Mouse (Mus musculus) embryonic facial prominence, embryonic 11.5 days (tissue): ENCODE measurements at regions not wholly inside any gene's neighbourhood (a gene's known extent, or its start where the extent isn't known, plus 50 kb on each side); places are given as distances from the start of the nearest gene placed in this dataset.

ENCODE experiments used
- ATAC-seq: fragments of 200-750 bp; cut with Nextera tagmentation; replicated peaks from 2 replicates; pipeline ENCODE4 v1.8.0; 2017; ENCODE audit warnings: low read depth; ENCODE audit not compliant: insufficient number of reproducible peaks, low FRiP score, low TSS enrichment
- DNase-seq: peaks from one replicate; pipeline ENCODE4 v3.0.0-alpha.2; 2015; ENCODE audit warnings: low spot score
- H3K27ac ChIP-seq: fragments of 300-500 bp; sonication (generic); replicated peaks from 2 replicates; pipeline ENCODE4 v1.5.1; 2014; ENCODE audit warnings: mild to moderate bottlenecking, low read depth, low read length, control low read depth
- H3K27me3 ChIP-seq: fragments of 300-500 bp; sonication (generic); 2 replicates; pipeline ENCODE4 v1.6.1; 2014; ENCODE audit warnings: mild to moderate bottlenecking, low read length, moderate library complexity, mixed read lengths; ENCODE audit not compliant: control insufficient read depth, insufficient read depth
- H3K36me3 ChIP-seq: fragments of 300-500 bp; sonication (generic); replicated peaks from 2 replicates; pipeline ENCODE4 v1.6.1; 2014; ENCODE audit warnings: low read depth, mild to moderate bottlenecking, low read length, moderate library complexity, mixed read lengths; ENCODE audit not compliant: control insufficient read depth, insufficient read depth
- H3K4me1 ChIP-seq: fragments of 300-500 bp; sonication (generic); 2 replicates; pipeline ENCODE4 v1.6.1; 2014; ENCODE audit warnings: low read length, mixed read lengths; ENCODE audit not compliant: control insufficient read depth, insufficient read depth
- H3K4me2 ChIP-seq: fragments of 300-500 bp; sonication (generic); 2 replicates; pipeline ENCODE4 v1.6.1; 2014; ENCODE audit warnings: low read depth, mild to moderate bottlenecking, control low read depth, low read length, moderate library complexity
- H3K4me3 ChIP-seq: fragments of 300-500 bp; sonication (generic); 2 replicates; pipeline ENCODE4 v1.5.1; 2014; ENCODE audit warnings: low read depth, low read length, control low read depth
- H3K9ac ChIP-seq: fragments of 300-500 bp; sonication (generic); replicated peaks from 2 replicates; pipeline ENCODE4 v1.6.1; 2014; ENCODE audit warnings: mild to moderate bottlenecking, control low read depth, low read length
- H3K9me3 ChIP-seq: fragments of 300-500 bp; sonication (generic); replicated peaks from 2 replicates; pipeline ENCODE4 v1.6.1; 2016; ENCODE audit warnings: mild to moderate bottlenecking, low read length, inconsistent platforms, mixed read lengths; ENCODE audit not compliant: control insufficient read depth
- WGBS: fragments of 180-500 bp; shearing (Covaris S2); extraction: QIAGEN DNeasy Blood & Tissue Kit; methylation state at CpG from one replicate; pipeline ENCODE4 v1.1.7; 2014; 5-methylcytosine and 5-hydroxymethylcytosine counted together

- Histone ChIP-seq H3K9me3 (no peaks in the 10 kb centered on the region), H3K4me1 (no peaks in the 10 kb centered on the region), H3K4me2 (no peak overlapping the region), H3K27ac (no peak overlapping the region), H3K27me3 (no peaks in the 10 kb centered on the region), H3K36me3 (no peaks in the 10 kb centered on the region), H3K4me3 (no peak overlapping the region), H3K9ac (no peak overlapping the region)
- 66% methylated on average over 4 of the region's 4 CpGs for WGBS
- DNase-seq (no peak), ATAC-seq (no peak)
Observed at GRCm38 (mm10) chr14:118366522-118366921, 99.8 kb downstream of the Gm9376 start.

DNA sequence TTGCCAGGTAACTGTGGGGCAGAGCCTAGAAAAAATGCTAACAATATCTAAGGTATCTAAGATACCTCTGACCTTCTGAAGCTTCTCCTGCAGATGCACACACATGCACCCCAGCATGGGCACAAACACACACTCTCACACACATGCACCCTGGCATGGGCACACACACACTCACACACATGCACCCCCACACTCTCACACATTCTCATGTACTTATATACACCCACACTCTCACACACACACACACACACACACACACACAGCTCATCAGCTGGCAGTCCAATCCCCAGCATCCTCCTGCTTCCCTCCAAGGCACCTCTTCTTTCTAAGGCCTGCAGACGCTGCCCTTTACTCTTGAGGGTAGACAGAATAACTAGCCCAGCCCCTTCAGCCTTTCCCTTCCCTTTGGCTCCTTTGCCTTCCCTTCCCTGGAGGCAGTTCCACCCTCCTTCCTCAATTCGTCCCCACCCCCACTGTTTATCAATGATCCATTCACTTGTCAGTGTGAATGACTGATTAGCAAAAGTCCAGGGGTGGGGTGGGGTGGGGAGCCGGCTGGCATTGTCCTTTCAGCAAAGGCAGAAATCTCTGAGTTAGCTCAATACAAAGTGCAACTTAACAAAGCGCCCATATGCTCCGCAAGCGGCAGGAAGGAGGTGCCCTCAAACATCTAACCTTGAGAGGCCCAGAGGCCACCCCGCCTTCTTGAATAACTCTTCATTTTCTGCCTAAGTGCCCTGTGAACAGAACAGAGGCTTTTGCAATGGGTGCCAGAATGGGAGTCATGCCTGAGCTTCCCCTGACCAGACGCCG, 102.1 kb downstream of the Gm9376 start:
- Histone ChIP-seq H3K9me3 (no peaks in the 10 kb centered on the region), H3K36me3 (no peaks in the 10 kb centered on the region), H3K27ac (no peak overlapping the region), H3K4me3 (no peak overlapping the region), H3K9ac (no peak overlapping the region), H3K27me3 (no peaks in the 10 kb centered on the region), H3K4me2 (no peak overlapping the region), H3K4me1 (no peaks in the 10 kb centered on the region)
- 22% methylated on average over 9 of the region's 9 CpGs for WGBS
- ATAC-seq (peak; percentile 68), DNase-seq (peak; percentile 31)

DNA sequence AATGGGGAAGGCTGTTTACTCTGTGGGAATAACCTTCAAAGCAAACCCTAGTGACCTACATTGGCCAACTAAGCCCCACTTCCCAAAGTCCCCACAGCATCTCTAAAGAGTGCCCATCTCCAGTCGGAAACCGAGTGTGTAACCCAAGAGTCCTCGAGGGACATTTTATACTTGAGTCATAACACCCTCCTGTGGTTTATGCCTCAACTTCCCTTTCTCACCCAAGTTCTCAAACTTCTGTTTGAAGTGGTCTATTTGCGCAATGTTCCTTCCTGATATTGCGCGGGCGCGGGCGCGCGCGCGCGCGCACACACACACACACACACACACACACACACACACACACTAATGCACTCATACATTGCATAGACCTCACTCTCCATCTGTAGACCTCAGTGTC, 104.6 kb downstream of the Gm9376 start:
- H3K9ac ChIP-seq = no peak overlapping the region
- 97% methylated on average over 15 of the region's 15 CpGs for WGBS
- ATAC-seq = no peak
- H3K4me1 ChIP-seq = no peaks in the 10 kb centered on the region
- no peak overlapping the region for H3K4me2 ChIP-seq
- H3K27me3 ChIP-seq = no peaks in the 10 kb centered on the region
- DNase-seq = no peak
- H3K4me3 ChIP-seq = no peak overlapping the region
- no peaks in the 10 kb centered on the region for H3K36me3 ChIP-seq
- no peak overlapping the region for H3K27ac ChIP-seq
- H3K9me3 ChIP-seq = no peaks in the 10 kb centered on the region

DNA sequence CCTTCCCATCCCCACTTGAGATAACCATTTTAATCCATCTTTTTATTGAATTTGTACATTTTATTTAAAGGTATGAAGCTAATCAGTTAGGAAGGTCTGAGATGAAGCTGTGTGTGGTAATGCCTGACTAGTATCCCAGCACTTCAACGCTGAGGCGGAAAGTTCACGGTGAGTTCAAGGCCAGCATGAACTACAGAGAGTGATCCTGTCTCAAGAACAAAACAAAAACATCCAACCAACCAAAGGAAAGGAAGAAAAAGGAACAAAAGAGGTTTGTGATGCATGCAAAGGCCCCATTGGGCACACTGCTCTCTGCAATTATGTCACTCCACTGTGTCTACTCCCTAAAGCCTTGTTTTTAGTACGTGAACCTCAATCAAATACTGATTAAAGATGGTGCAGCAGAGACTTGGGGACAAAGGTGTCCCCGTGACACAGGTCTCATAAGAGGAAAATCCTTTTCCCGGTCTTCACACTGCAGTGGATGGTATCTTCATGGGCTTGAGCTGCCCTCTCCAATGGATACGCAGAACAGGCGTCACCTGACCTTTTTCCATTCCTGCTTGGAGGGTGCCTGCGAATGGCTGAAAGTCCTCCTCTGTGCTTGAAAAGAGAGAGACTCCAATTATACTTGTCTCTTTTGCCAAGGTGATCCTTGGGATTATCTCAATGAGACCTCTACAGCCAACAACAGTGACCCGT, 108.2 kb downstream of the Gm9376 start:
- Histone ChIP-seq H3K4me2 (no peak overlapping the region), H3K4me3 (no peak overlapping the region), H3K36me3 (no peaks in the 10 kb centered on the region), H3K27ac (no peak overlapping the region), H3K4me1 (no peaks in the 10 kb centered on the region), H3K9ac (no peak overlapping the region), H3K27me3 (no peaks in the 10 kb centered on the region), H3K9me3 (no peaks in the 10 kb centered on the region)
- ATAC-seq (no peak), DNase-seq (no peak)
- WGBS = 92% methylated on average over 10 of the region's 10 CpGs

DNA sequence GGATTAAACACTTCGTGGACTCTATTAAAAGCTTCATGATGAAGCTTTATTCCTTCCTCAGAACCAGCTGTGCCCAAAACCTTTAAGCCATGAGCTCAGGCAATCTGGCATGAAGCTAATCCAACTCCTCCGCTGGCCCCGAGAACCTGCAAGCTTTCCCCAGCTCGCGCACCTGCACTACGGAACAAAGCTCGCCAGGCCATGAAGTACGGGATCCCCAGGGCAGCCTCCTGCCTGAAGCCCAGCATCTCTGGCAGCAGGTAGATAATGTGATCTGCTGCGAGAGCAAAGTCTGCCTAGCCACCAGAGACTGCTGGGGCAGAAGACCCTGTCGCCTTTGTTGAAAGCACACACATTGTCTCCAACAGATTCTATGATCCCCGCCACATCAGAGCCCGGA, 108.9 kb downstream of the Gm9376 start:
- H3K4me1 ChIP-seq = no peaks in the 10 kb centered on the region

DNA sequence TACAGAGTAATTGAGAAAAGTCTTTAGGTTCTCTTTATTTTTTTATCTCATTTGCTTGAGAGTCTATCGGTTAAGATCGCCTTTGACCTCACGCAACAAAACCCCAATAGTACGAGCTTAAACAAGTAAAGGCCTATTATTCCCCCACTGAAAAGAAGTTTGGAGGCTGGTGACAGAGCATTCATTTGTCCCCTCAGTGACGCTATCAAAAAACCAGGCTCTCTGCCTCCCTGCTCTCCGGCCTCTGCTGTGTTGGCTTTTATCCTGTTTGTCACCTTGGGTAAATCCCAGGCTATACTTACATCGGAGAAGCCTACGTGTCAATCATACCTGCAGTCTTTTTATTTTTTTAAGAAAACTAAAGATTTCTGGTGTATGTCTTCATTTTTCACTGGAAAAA, 112.9 kb downstream of the Gm9376 start:
- Histone ChIP-seq H3K4me1 (no peaks in the 10 kb centered on the region), H3K27ac (no peak overlapping the region), H3K9ac (no peak overlapping the region), H3K4me3 (no peak overlapping the region), H3K27me3 (no peaks in the 10 kb centered on the region), H3K9me3 (no peaks in the 10 kb centered on the region), H3K4me2 (no peak overlapping the region), H3K36me3 (no peaks in the 10 kb centered on the region)
- ATAC-seq = no peak
- WGBS = 69% methylated on average over 8 of the region's 8 CpGs
- DNase-seq = no peak

More for the DNA sequence above, 108.9 kb downstream of the Gm9376 start:
- no peaks in the 10 kb centered on the region for H3K36me3 ChIP-seq
- no peak overlapping the region for H3K4me3 ChIP-seq
- ATAC-seq (no peak), DNase-seq (no peak)
- 91% methylated on average over 12 of the region's 12 CpGs for WGBS
- no peak overlapping the region for H3K9ac ChIP-seq
- no peak overlapping the region for H3K27ac ChIP-seq
- H3K27me3 ChIP-seq = no peaks in the 10 kb centered on the region
- no peaks in the 10 kb centered on the region for H3K9me3 ChIP-seq
- H3K4me2 ChIP-seq = no peak overlapping the region

GRCm38 (mm10) chr14:118385529-118385932, 118.8 kb downstream of the Gm9376 start:
- H3K27me3 ChIP-seq = no peaks in the 10 kb centered on the region
- H3K9me3 ChIP-seq = no peaks in the 10 kb centered on the region
- DNase-seq (peak; percentile 31), ATAC-seq (peak; percentile 56; the same call in 1 of the 2 replicates)
- H3K9ac ChIP-seq = no peak overlapping the region
- no peaks in the 10 kb centered on the region for H3K36me3 ChIP-seq
- 24% methylated on average over 7 of the region's 7 CpGs for WGBS
- no peak overlapping the region for H3K27ac ChIP-seq
- H3K4me2 ChIP-seq = peak overlapping the region; percentile 7; the same call in 1 of the 2 replicates
- no peak overlapping the region for H3K4me3 ChIP-seq
- no peaks in the 10 kb centered on the region for H3K4me1 ChIP-seq

GRCm38 (mm10) chr14:118388061-118388460, 121.3 kb downstream of the Gm9376 start:
- 86% methylated on average over 15 of the region's 15 CpGs for WGBS
- Histone ChIP-seq H3K36me3 (no peaks in the 10 kb centered on the region), H3K4me2 (no peak overlapping the region), H3K9ac (no peak overlapping the region), H3K27me3 (no peaks in the 10 kb centered on the region), H3K4me1 (no peaks in the 10 kb centered on the region), H3K9me3 (no peaks in the 10 kb centered on the region), H3K27ac (no peak overlapping the region), H3K4me3 (no peak overlapping the region)
- ATAC-seq (no peak), DNase-seq (no peak)
